Mouse (Mus musculus): ENCODE measurements around the gene Adcy4.

GRCm38 (mm10) chr14:55730531-55731032 lies 53.3 kb downstream of the Adcy4 start:
- TF ChIP-seq CTCF (IDR thresholded peaks at IDR 0.05; ENCODE audit: control insufficient read depth, insufficient read depth, insufficient read length) (no peak), CEBPB (IDR thresholded peaks at IDR 0.05; ENCODE audit: low read depth) (no peak), MYOG (IDR thresholded peaks at IDR 0.05; ENCODE audit: control insufficient read depth, extremely low read depth, insufficient read length) (no peak), FOSL1 (IDR thresholded peaks at IDR 0.05; ENCODE audit: insufficient read depth, low read length, poor library complexity, severe bottlenecking) (no peak), USF1 (IDR thresholded peaks at IDR 0.05; ENCODE audit: low read depth) (no peak), MAX (IDR thresholded peaks at IDR 0.05) (no peak), MYOD1 (IDR thresholded peaks at IDR 0.05; ENCODE audit: control insufficient read depth, insufficient read length, low read depth) (no peak)
